Mouse (Mus musculus) 3134 (cell line): ENCODE measurements around the gene Smyd3.
A peak's percentile ranks its signal among the peaks of the same experiment; 100 is the strongest.

Experiments used
- DNase-seq: peaks from one replicate; pipeline ENCODE4 v3.0.0-alpha.2; 2011; ENCODE audit warnings: low spot score; ENCODE audit not compliant: insufficient read length; ENCODE audit errors: extremely low read depth

Smyd3 gene

GRCm38 (mm10) chr1:179136461-179137144 lies 381.2 kb downstream of the Smyd3 start:
- peak; percentile 73 for DNase-seq

- no peak for DNase-seq
These were observed 387.8 kb downstream of the Smyd3 start for GRCm38 (mm10) chr1:179129995-179130394.

GRCm38 (mm10) chr1:179126287-179126686 lies 391.6 kb downstream of the Smyd3 start:
- DNase-seq, result no peak

- no peak for DNase-seq
These were observed 395.2 kb downstream of the Smyd3 start for GRCm38 (mm10) chr1:179122476-179123229.

GRCm38 (mm10) chr1:179120217-179120966 lies 397.4 kb downstream of the Smyd3 start:
- DNase-seq, result no peak

GRCm38 (mm10) chr1:179118673-179119072 lies 399.2 kb downstream of the Smyd3 start:
- DNase-seq, result no peak

GRCm38 (mm10) chr1:179116729-179117663 lies 400.8 kb downstream of the Smyd3 start:
- DNase-seq, result no peak

- no peak for DNase-seq
These were observed 402.9 kb downstream of the Smyd3 start for GRCm38 (mm10) chr1:179114833-179115495.

- no peak for DNase-seq
These were observed 403.5 kb downstream of the Smyd3 start for GRCm38 (mm10) chr1:179114385-179114784.

GRCm38 (mm10) chr1:179108759-179109158 lies 409.1 kb downstream of the Smyd3 start:
- no peak for DNase-seq

- no peak for DNase-seq
These were observed 409.8 kb downstream of the Smyd3 start for GRCm38 (mm10) chr1:179107761-179108694.

- no peak for DNase-seq
These were observed 410.6 kb downstream of the Smyd3 start for GRCm38 (mm10) chr1:179107211-179107610.

- no peak for DNase-seq
These were observed 411.1 kb downstream of the Smyd3 start for GRCm38 (mm10) chr1:179106702-179107145.

GRCm38 (mm10) chr1:179106103-179106701 lies 411.6 kb downstream of the Smyd3 start:
- no peak for DNase-seq

- no peak for DNase-seq
These were observed 413.4 kb downstream of the Smyd3 start for GRCm38 (mm10) chr1:179104447-179104846.

- DNase-seq, result no peak
These were observed 420.8 kb downstream of the Smyd3 start for GRCm38 (mm10) chr1:179096993-179097392.

- no peak for DNase-seq
These were observed 421.5 kb downstream of the Smyd3 start for GRCm38 (mm10) chr1:179096323-179096722.

- no peak for DNase-seq
These were observed 428.7 kb downstream of the Smyd3 start for GRCm38 (mm10) chr1:179089174-179089573.
